Mouse (Mus musculus): ENCODE results near the gene Rmdn2.
A peak's percentile ranks its signal among the peaks of the same experiment; 100 is the strongest.

GRCm38 (mm10) chr17:79715649-79716143, 104.0 kb downstream of the Rmdn2 start:
- no peak for TF ChIP-seq POLR2A (IDR thresholded peaks at IDR 0.05; ENCODE audit: extremely low read depth, insufficient read depth, low read length)
- TF ChIP-seq CTCF (IDR thresholded peaks at IDR 0.05; ENCODE audit: extremely low read depth, insufficient read depth, low read length) = peak; percentile 76

Data from cortical plate, adult 2 months (tissue).